16 mouse cellular contexts compared by ENCODE assay signal in the genomic region with DNA sequence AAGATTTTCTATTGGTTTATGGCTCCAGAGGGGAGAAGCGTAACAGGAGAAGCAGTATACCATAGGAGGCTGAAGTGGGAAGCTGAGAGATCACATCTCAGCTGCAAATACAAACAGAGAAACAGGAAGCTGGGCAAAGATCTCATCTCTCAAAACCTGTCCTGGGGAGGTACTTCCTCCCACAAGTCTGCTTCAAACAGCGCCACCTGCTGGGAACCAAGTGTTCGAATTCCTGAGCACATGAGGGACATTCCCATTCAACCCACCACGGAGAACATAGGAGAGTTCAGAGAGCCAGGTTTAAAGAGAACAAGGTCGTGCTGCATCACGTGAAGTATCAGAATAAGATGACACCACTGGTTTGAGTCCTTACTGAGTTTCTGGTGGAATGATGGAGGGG. TPM values are rescaled to one million over a fixed set of nuclear protein-coding genes. Genes with fewer than 3 reads are reported as not detected.
A peak's percentile ranks its signal among the peaks of the same experiment; 100 is the strongest.
DNase-seq lines count a peak whose midpoint lies in the region; ATAC-seq and TF ChIP-seq lines count a peak whose summit lies in the region.
"Had no signal": no experiment of that assay in that cellular context is flagged by ENCODE, and none has a peak within 500 bp of the region (broad histone marks: within the 10 kb centered on the region; RNA-seq: fewer than 3 reads in every experiment).

No protein-coding gene starts in this region.

- no peaks in the 10 kb centered on the region for H3K27me3 ChIP-seq in forebrain, postnatal 0 days (ENCODE audit: insufficient read depth, low read length)
- no peaks in the 10 kb centered on the region for H3K27me3 ChIP-seq in forebrain, embryonic 10.5 days (ENCODE audit: poor library complexity, severe bottlenecking)
- H3K27me3 ChIP-seq in lung, embryonic 14.5 days (ENCODE audit: insufficient read depth, low read length) = no peaks in the 10 kb centered on the region
- no peaks in the 10 kb centered on the region for H3K27me3 ChIP-seq in ES-Bruce4 (ENCODE audit: control insufficient read depth, insufficient read depth, low read length, poor library complexity, severe bottlenecking)
- H3K27me3 ChIP-seq in small intestine, adult 2 months (ENCODE audit: control insufficient read depth, insufficient read depth, low read length) = no peaks in the 10 kb centered on the region
- H3K27me3 ChIP-seq: heart, embryonic 15.5 days had no signal

- no peak overlapping the region for H3K4me3 ChIP-seq in forebrain, postnatal 0 days (ENCODE audit: low read depth, low read length)
- no peak overlapping the region for H3K4me3 ChIP-seq in forebrain, embryonic 10.5 days
- H3K4me3 ChIP-seq in lung, embryonic 14.5 days (ENCODE audit: low read depth, low read length) = no peak overlapping the region
- H3K4me3 ChIP-seq in ES-Bruce4 (ENCODE audit: low read depth, low read length) = no peak overlapping the region
- H3K4me3 ChIP-seq in small intestine, adult 2 months (ENCODE audit: low read depth, low read length) = no peak overlapping the region
- H3K4me3 ChIP-seq: heart, embryonic 15.5 days had no signal

- TF ChIP-seq EP300 in ES-Bruce4 (IDR thresholded peaks at IDR 0.05; ENCODE audit: insufficient read depth, low read depth, low read length) = no peak

- no peak overlapping the region for H3K4me2 ChIP-seq in forebrain, postnatal 0 days (ENCODE audit: low read depth)
- H3K4me2 ChIP-seq in lung, embryonic 14.5 days = no peak overlapping the region
- H3K4me2 ChIP-seq: heart, embryonic 15.5 days had no signal

- 85% methylated on average over 6 of the region's 6 CpGs for WGBS in forebrain, postnatal 0 days
- WGBS in forebrain, embryonic 10.5 days = 75% methylated on average over 6 of the region's 6 CpGs
- 78% methylated on average over 6 of the region's 6 CpGs for WGBS in lung, embryonic 14.5 days
- WGBS in small intestine, adult 2 months = 86% methylated on average over 6 of the region's 6 CpGs

- no peaks in the 10 kb centered on the region for H3K9me3 ChIP-seq in forebrain, postnatal 0 days (ENCODE audit: low read length)
- H3K9me3 ChIP-seq in forebrain, embryonic 10.5 days = peaks cover 4% of the 10 kb centered on the region; the same call in 1 of the 2 replicates
- H3K9me3 ChIP-seq in lung, embryonic 14.5 days (ENCODE audit: low read depth, low read length) = no peaks in the 10 kb centered on the region
- no peaks in the 10 kb centered on the region for H3K9me3 ChIP-seq in ES-Bruce4 (replicated peaks; ENCODE audit: control insufficient read depth, insufficient read depth, low read length, poor library complexity, severe bottlenecking)
- H3K9me3 ChIP-seq: heart, embryonic 15.5 days had no signal

- peaks cover 11% of the 10 kb centered on the region for H3K4me1 ChIP-seq in forebrain, postnatal 0 days (ENCODE audit: insufficient read depth)
- peaks cover 16% of the 10 kb centered on the region for H3K4me1 ChIP-seq in forebrain, embryonic 10.5 days
- peaks cover 4% of the 10 kb centered on the region for H3K4me1 ChIP-seq in lung, embryonic 14.5 days (ENCODE audit: insufficient read depth)
- H3K4me1 ChIP-seq in ES-Bruce4 (ENCODE audit: control insufficient read depth, insufficient read depth, low read length) = no peaks in the 10 kb centered on the region
- no peaks in the 10 kb centered on the region for H3K4me1 ChIP-seq in small intestine, adult 2 months (ENCODE audit: control insufficient read depth, insufficient read depth, insufficient read length, low read length)

- no peak for ATAC-seq in forebrain, postnatal 0 days
- no peak for ATAC-seq in lung, embryonic 14.5 days (ENCODE audit: insufficient read depth)

- H3K36me3 ChIP-seq in forebrain, postnatal 0 days (ENCODE audit: insufficient read depth) = no peaks in the 10 kb centered on the region
- no peaks in the 10 kb centered on the region for H3K36me3 ChIP-seq in forebrain, embryonic 10.5 days (replicated peaks)
- H3K36me3 ChIP-seq in lung, embryonic 14.5 days (ENCODE audit: insufficient read depth) = no peaks in the 10 kb centered on the region
- no peaks in the 10 kb centered on the region for H3K36me3 ChIP-seq in ES-Bruce4 (ENCODE audit: control insufficient read depth, insufficient read depth, low read length, poor library complexity, severe bottlenecking)
- H3K36me3 ChIP-seq in small intestine, adult 2 months (ENCODE audit: control insufficient read depth, insufficient read depth, low read length) = no peaks in the 10 kb centered on the region
- H3K36me3 ChIP-seq: heart, embryonic 15.5 days had no signal

- H3K27ac ChIP-seq in forebrain, postnatal 0 days (ENCODE audit: low read depth, low read length) = no peak overlapping the region
- no peak overlapping the region for H3K27ac ChIP-seq in forebrain, embryonic 10.5 days
- no peak overlapping the region for H3K27ac ChIP-seq in lung, embryonic 14.5 days (ENCODE audit: low read depth)
- no peak overlapping the region for H3K27ac ChIP-seq in ES-Bruce4 (ENCODE audit: insufficient read depth, low read length)
- H3K27ac ChIP-seq in small intestine, adult 2 months (ENCODE audit: insufficient read depth, low read depth, low read length) = no peak overlapping the region
- H3K27ac ChIP-seq: heart, embryonic 15.5 days had no signal

- no peak overlapping the region for H3K9ac ChIP-seq in forebrain, postnatal 0 days
- no peak overlapping the region for H3K9ac ChIP-seq in lung, embryonic 14.5 days
- no peak overlapping the region for H3K9ac ChIP-seq in ES-Bruce4 (ENCODE audit: low read depth, poor library complexity, severe bottlenecking)
- H3K9ac ChIP-seq: heart, embryonic 15.5 days had no signal

- TF ChIP-seq CTCF in forebrain, postnatal 0 days (IDR thresholded peaks at IDR 0.05; ENCODE audit: low read depth) = 0 out of 2 replicates have a peak, but pooled peaks have one; percentile 14
- peak; percentile 18; the same call in 1 of the 2 replicates for TF ChIP-seq CTCF in lung, embryonic 14.5 days (IDR thresholded peaks at IDR 0.05; ENCODE audit: low read depth)
- TF ChIP-seq CTCF in ES-Bruce4 (IDR thresholded peaks at IDR 0.05; ENCODE audit: low read depth, low read length) = peak; percentile 21
- peak; percentile 18; the same call in 1 of the 2 replicates for TF ChIP-seq CTCF in small intestine, adult 2 months (IDR thresholded peaks at IDR 0.05; ENCODE audit: extremely low read depth, insufficient read length, insufficient replicate concordance, low read depth, low read length)

- TF ChIP-seq POLR2A in ES-Bruce4 (IDR thresholded peaks at IDR 0.05; ENCODE audit: insufficient read depth, low read length) = no peak
- no peak for TF ChIP-seq POLR2A in small intestine, adult 2 months (IDR thresholded peaks at IDR 0.05; ENCODE audit: low read depth, low read length)

- DNase-seq in forebrain, postnatal 0 days = no peak
- no peak for DNase-seq in forebrain, embryonic 10.5 days (ENCODE audit: extremely low spot score, low spot score)
- DNase-seq in lung, embryonic 14.5 days = no peak
- no peak for DNase-seq in lung, postnatal 25 days (ENCODE audit: low spot score)
- DNase-seq in cerebellum, postnatal 36 days = no peak
- no peak for DNase-seq in ovary, postnatal 36 days (ENCODE audit: low spot score)
- DNase-seq: cerebellum, adult 2 months; layer of hippocampus, postnatal 36 days; midbrain, embryonic 14.5 days had no signal

RNA-seq across cellular contexts. Expression of a gene that starts 4.1 kb away (rescaled TPM):
- 40.4 and 49.5 TPM in 2 replicates for total RNA-seq in forebrain, postnatal 0 days (2014; rRNA removed)
- 86.3 and 91.3 TPM in 2 replicates for polyA plus RNA-seq in forebrain, postnatal 0 days (2015; fragmentation: Nextera tagmentation; extraction: Ambion mirVana)
- 178 and 180 TPM in 2 replicates for polyA plus RNA-seq in forebrain, embryonic 10.5 days (2016; fragmentation: Nextera tagmentation; extraction: Ambion mirVana)
- 47.3 and 50.9 TPM in 2 replicates for polyA plus RNA-seq in lung, embryonic 14.5 days (2014; fragmentation: Nextera tagmentation; extraction: Ambion mirVana)
- 441 and 480 TPM in 2 replicates for polyA plus RNA-seq in ES-Bruce4 (2011; ENCODE audit: insufficient read depth, insufficient read length, low read depth, missing spikeins)
- polyA plus RNA-seq in small intestine, adult 2 months (2012; rRNA removed) = 15.7 and 26.6 TPM in 2 replicates

RNA-seq across cellular contexts. Expression of a gene that starts 13.9 kb away (rescaled TPM):
- 21.0 and 23.3 TPM in 2 replicates for total RNA-seq in forebrain, postnatal 0 days (2014; rRNA removed)
- 5.5 and 7.4 TPM in 2 replicates for polyA plus RNA-seq in forebrain, postnatal 0 days (2015; fragmentation: Nextera tagmentation; extraction: Ambion mirVana)
- polyA plus RNA-seq in forebrain, embryonic 10.5 days (2016; fragmentation: Nextera tagmentation; extraction: Ambion mirVana) = 12.5 and 13.7 TPM in 2 replicates
- 13.2 and 14.4 TPM in 2 replicates for polyA plus RNA-seq in lung, embryonic 14.5 days (2014; fragmentation: Nextera tagmentation; extraction: Ambion mirVana)
- polyA plus RNA-seq in ES-Bruce4 (2011; ENCODE audit: insufficient read depth, insufficient read length, low read depth, missing spikeins) = 9.2 and 9.5 TPM in 2 replicates
- polyA plus RNA-seq in small intestine, adult 2 months (2012; rRNA removed) = 19.0 and 58.6 TPM in 2 replicates

RNA-seq across cellular contexts. Expression of a gene that starts 36.1 kb away (rescaled TPM):
- under 0.01 and 0.19 TPM in 2 replicates for total RNA-seq in forebrain, postnatal 0 days (2014; rRNA removed)
- 0.08 TPM in 2 replicates for polyA plus RNA-seq in forebrain, postnatal 0 days (2015; fragmentation: Nextera tagmentation; extraction: Ambion mirVana)
- 0.05 and 0.10 TPM in 2 replicates for polyA plus RNA-seq in forebrain, embryonic 10.5 days (2016; fragmentation: Nextera tagmentation; extraction: Ambion mirVana)
- polyA plus RNA-seq in lung, embryonic 14.5 days (2014; fragmentation: Nextera tagmentation; extraction: Ambion mirVana) = not detected in 2 replicates
- 0.13 TPM in 1 of 2 replicates, not detected in the other for polyA plus RNA-seq in ES-Bruce4 (2011; ENCODE audit: insufficient read depth, insufficient read length, low read depth, missing spikeins)
- polyA plus RNA-seq in small intestine, adult 2 months (2012; rRNA removed) = 0.01 and 0.57 TPM in 2 replicates
- total RNA-seq: adrenal gland, adult 18-20 months; layer of hippocampus, postnatal 36 days had no signal
- polyA plus RNA-seq: intestine, embryonic 14.5 days; liver, embryonic 16.5 days; spleen, adult 2 months had no signal
